ENCODE assay signal across 12 mouse cellular contexts in genomic region chr10:24707745-24708144, GRCm38 (mm10).
"Had no signal": no experiment of that assay in that cellular context is flagged by ENCODE, and none has a peak within 500 bp of the region (broad histone marks: within the 10 kb centered on the region; RNA-seq: fewer than 3 reads in every experiment).

No protein-coding gene starts in this region.

- DNase-seq: left cerebral cortex, postnatal 4 days; liver; liver, embryonic 13.5 days; liver, postnatal 0 days; lung, adult 18-20 months; lung, adult 2 months; lung, embryonic 14.5 days; lung, postnatal 10 days; lung, postnatal 14 days; lung, postnatal 36 days; lung, postnatal 4 days; midbrain, embryonic 14.5 days had no signal
